Mouse (Mus musculus) heart, adult 18-20 months (tissue): Measurements from ENCODE around the gene Rapgef5. TPM values are rescaled to one million over a fixed set of nuclear protein-coding genes. Genes with fewer than 3 reads are reported as not detected.
"Not testable (repeated sequence)": the region's sequence is repeated elsewhere in the genome, so short reads cannot be mapped to it uniquely, and the experiment has no call there.

Source experiments
- DNase-seq, 2 experiments: peaks; one replicate each; pipeline ENCODE4 v3.0.0; 2021 to 2022; ENCODE audit warnings: mixed read lengths in 1 of 2
- total RNA-seq, 2 experiments: library from RNA; stranded (reverse); gene quantifications; 2 replicates each; pipeline ENCODE4 v1.2.3; 2021

Gene Rapgef5
- total RNA-seq, 2 experiments from 2014 or later, result 31.7 to 34.8 TPM

DNA sequence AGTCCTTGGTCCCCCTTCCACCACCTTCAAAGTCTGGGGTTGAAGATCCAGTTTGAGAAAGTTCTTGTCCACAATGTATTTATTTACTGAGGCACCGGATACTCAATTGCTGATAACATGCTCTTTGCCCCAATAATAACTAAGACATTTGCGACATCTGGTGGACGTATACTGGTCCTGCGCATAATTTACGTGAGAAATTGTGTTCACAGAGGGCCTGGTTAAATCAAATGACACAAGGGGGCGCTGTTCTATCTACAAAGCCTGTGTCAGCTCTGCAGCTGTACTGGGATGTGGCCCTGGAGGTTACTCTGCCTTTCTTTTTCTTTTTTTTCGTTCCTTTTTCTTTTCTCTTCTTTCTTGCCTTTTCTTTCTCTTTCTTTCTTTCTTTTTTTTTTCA lies 248.6 kb downstream of the Rapgef5 start:
- DNase-seq, result peak; percentile 83 to 88

DNA sequence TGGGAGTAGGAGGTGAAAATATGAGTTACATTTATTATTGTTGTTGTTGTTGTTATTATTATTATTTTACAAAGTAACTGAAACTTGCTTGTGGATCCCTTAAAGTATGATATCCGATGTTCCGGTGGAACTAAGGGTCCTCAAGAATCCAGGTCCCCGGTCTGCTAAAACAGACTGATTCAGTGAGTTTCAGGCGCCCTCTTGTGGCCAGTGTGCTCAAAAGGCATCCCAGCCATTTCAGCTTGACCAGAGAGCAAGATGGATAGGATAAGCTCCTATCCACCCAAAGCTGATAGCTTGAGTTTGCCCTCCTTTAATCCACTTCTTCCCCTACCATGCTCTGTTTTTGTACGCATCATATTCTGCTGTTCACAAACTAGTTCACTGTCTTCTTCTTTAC lies 252.8 kb downstream of the Rapgef5 start:
- peak; percentile 62 to 89 for DNase-seq

DNA sequence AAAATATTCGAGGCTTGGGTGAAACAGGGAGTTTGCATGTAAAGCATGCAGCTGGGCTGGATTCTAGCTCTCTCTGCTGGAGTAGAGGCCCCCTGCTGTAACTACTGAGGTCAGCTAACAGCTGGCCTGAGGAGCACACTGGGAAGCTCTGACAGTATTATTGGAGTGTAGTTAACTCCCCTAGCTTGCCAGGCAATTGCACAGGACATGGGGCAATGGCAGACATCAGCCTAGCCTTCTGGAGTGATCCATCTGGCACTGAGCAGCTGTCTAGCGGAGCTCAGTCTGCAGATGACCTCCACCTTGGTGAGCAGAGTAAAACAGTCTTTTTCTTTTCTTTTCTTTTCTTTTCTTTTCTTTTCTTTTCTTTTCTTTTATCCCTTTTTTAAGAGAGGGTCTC lies 253.9 kb downstream of the Rapgef5 start:
- DNase-seq, result no peak

DNA sequence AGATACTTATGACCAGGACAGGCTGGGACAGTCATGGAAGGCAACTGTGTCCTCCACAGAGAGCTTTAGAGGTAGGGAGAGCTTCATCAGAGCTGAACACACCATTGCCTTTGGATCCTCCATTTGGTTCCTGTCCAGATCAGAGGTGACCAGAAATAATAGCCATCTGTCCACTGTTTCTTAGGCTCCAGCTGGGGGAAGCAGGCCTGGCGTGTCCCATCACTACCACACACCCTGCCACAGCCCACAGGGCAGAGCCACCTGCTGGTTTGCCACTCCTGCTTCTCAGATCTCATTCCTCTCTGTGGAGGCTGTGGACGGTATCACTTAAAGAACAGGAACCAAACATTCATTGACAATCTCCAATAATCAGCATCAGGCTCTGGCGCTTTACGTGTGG lies 254.9 kb downstream of the Rapgef5 start:
- DNase-seq, result no peak

DNA sequence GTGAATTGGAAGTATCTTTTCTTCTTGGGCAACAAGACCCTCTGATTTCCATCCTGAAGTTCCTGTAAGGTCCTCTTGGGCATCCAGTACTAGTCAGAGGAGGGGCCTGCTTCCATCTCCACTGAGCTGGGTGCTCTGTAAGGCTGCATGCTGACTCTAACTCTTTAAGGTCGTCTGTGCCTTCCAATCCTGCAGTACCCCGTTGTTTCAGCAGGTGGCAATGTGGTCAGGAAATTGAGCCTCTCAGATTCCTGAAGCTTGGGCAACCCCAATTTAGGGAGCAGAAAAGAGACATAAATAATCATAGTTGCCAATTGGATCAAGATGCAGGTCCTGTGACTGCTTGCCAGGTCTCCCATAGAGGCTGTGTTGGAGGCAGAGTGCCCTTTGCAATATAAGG lies 256.4 kb downstream of the Rapgef5 start:
- DNase-seq, result peak; percentile 28 to 81

DNA sequence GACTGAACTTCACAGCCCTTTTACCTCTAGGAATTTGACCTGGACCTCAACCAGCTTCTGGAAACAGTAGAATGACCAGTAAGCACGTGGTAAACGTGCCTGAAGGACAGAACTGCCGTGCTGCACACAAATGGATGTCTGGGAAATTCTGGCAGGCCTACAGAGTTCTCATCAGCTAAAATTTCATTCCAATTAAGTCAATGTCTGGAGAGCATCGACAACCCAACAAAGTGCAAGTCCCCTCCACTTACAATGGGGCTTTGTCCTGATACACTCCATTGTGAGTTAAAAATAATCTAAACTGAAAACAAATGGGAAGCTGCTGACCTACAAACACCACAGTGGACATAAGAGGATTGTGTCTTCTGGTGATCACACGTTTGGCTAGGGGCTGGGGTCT lies 260.6 kb downstream of the Rapgef5 start:
- DNase-seq, result no peak

DNA sequence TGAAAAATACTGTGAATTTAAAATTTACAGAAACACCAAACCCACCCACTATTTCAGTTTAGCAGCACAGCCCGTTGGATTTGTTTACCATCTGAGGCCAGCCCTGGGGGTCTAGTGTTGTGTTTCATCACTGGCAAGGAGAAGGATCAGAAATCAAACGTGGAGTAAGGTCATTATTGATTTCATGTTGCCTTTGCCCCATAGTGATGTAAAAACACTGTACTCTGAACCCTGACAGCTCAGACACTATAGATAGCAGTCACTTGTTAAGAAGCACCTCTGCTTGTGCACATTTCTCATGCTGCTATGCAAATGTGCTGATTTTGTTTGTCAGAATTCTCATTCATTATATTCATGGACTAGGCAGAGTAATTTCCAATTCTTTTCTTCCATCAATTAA lies 265.1 kb downstream of the Rapgef5 start:
- DNase-seq, result no peak

DNA sequence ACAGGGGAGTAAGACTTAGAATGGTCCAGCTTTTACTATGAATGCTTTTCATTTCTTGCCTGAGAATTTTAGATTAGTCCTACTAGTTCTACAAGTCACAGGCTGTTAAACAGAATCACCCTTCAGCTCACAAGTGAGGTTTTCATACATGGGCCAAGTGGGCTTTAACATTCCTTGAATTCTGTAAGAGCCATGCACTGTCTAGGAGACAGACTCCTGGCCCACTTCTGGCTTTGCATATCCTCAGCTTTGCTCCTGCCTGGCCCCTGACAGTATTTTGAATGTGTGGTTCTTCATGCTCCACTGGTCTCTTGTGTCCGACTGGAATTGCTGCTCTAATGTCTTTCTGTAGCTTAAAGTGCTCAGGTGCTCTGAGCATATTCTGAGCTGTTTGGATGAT lies 267.1 kb downstream of the Rapgef5 start:
- no peak for DNase-seq

DNA sequence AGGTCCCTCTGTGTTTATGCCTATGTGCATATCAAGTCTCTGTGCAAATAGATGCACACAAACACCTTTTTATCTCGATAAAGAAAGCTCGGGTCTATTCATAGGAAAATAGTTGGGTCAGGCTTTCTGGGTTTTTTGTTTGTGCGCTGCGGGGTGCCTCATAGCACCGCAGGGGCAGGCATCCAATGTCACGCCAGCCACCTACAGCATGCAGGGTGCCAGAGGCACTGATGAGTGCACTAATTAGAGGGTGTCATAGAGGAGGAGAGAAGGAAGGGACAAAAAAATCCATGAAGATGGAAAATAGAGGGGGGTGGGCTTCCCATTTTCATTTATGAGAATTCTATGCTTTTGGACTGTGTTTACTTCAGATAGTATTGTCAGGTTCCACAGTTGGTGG lies 270.3 kb downstream of the Rapgef5 start:
- no peak for DNase-seq

DNA sequence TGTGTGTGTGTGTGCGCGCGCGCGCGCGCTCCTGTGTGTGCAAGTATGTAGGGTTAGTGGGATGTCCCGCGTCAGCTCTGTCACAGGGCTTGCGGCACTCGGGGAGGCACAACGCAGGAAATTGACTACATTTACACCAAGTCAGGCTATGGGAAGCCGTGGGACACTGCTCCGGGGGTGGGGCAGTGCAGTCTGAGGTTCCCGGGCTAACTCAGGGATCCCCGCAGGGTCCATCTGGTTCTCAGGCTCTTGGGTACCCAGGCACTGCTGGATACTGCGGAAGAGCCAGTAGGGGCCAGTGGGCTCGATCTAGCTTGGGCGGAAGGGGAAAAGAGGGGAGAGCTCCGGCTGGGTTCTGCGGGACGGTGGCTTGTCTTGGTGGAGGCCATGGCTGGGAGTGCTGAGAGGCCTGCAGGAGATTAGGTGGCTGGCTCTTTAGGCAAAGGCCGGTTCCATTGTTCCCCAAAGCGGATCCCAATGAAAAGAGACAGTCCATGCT lies 272.3 kb downstream of the Rapgef5 start:
- no peak for DNase-seq

DNA sequence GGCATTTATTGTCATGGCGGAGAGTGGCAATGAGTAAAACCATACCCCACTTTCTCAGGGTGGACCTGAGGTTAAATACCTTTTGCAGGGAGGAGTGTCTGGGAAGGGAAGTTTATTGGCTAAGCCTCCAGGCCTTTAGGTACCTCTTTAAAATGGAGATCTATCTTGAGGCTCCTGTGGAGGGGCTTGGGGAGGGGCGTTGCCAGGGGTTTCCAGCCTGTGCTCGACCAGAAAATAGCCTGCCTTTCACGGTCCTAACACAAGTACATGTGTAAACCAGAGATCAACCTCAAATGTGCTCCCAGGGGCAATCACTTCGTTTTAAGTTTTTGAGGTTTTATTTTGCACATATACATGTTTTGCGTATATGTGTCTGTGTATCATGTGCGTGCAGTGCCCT lies 272.7 kb downstream of the Rapgef5 start:
- no peak for DNase-seq

DNA sequence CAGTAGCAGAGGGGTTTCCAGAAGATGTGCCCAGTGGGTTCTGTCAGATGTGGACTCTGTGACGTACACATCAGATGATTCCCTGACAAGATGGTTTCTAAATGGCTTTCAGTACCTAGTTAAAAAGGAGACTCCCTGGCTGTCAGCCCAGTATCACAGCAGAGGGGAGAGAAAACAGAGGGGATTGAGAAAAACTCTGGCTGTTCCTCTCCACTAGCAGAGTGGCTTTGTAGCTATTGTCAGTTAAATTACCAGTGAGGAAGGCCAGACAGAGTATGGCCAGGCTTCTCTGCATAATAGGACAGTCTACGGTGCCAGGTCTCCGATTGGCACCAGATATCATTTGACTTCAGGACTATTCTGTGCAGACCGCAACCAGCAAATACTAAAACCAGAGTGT lies 279.0 kb downstream of the Rapgef5 start:
- DNase-seq, result no peak

DNA sequence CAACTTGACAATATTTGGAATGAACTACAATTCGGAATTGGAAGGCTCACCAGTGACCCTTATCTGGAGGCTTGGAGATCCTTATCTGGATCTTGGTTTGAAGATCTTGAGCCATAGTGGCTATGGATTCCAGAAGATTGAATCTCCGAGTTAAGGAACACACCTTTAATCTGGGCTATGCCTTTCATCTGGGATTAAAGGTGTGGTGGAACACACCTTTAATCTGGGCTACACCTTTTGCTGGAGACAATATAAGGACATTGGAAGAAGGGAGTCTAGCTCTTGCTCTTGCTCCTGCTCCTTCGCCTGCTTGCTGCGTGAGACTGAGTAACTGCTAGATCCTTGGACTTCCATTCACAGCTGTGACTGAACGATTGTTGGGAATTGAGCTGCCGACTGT lies 287.7 kb downstream of the Rapgef5 start, which contains the start of gene Cdca7l:
TSS of gene Cdca7l (plus strand) at position 301 of the 400 bp plus-strand sequence.
- DNase-seq, result not testable (repeated sequence)

DNA sequence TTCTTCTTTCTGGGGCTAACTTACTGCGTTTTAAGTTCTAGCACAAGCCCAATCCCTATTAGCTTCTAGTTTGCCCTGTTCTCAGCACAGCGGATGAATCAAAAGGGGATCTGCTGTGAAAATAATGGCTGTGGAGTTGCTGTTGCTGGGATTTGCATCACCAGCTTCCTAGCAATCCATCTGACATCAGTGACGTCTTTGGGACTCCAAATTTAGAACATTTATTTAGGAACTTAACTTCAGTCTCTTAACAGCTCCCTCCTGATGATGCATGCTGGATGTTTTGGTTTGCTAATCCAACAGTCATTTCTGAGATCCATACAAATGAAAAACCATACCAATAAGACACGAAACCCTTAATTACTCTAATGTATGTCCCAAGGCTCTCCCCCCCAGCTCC lies 289.3 kb downstream of the Rapgef5 start:
- no peak for DNase-seq

DNA sequence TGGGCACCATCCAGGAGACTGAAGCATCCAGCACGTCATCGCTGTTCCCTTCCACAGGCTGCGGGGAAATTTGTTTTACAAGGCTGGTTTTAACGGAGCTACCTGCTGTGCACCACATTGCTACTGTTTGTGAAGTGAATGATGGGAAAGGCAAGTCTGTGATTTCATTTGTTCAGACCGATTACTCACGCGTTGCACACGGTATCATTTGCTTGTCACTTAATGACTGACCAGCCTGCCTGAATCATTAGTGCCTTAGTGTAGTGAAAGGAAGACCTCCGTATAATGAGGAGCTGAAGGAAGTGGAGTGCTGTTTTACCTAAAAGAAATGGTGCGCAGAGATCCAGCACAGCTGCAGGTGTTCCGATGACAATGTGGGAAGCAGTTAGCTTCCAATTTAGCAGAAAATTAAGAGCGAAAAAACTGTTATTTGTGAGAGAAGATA lies 289.8 kb downstream of the Rapgef5 start:
- no peak for DNase-seq

DNA sequence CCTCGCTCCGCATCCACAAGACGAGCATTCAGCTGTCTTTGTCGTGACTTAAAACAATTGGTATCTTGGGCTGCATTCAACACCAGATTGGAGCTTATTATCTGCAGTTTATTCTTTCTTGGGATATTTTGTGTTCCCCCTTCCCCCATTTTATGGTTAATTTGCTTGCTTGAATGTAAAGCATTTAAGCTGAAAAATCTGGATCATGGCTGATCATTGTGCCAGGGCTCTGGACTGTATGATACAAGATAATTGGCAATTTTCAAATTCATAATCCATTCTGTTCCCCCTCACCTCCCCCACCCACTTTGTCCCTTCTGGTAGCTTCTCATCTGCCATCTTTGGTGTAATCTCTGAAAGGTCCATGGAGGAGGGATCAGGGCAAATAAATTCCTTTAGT lies 290.2 kb downstream of the Rapgef5 start:
- DNase-seq, result no peak

DNA sequence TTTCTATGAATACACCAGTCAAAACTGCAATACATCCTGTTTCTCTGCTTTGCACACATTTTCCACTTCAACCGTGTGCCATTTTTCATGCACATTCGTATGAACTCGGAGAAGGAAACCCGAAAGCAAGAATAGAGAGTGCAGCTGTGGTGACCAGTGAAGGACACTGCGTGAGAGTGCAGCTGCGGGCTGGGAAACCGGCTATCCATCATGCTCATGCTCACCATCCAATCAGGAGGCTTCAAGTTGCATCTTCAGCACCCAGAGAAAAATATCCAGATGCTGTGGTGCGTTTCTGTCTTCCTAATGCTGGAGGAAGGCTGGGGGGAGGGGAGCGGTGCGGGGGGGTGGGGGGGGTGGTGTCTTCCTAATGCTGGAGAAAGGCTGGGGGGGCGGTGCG lies 291.4 kb downstream of the Rapgef5 start:
- no peak for DNase-seq

DNA sequence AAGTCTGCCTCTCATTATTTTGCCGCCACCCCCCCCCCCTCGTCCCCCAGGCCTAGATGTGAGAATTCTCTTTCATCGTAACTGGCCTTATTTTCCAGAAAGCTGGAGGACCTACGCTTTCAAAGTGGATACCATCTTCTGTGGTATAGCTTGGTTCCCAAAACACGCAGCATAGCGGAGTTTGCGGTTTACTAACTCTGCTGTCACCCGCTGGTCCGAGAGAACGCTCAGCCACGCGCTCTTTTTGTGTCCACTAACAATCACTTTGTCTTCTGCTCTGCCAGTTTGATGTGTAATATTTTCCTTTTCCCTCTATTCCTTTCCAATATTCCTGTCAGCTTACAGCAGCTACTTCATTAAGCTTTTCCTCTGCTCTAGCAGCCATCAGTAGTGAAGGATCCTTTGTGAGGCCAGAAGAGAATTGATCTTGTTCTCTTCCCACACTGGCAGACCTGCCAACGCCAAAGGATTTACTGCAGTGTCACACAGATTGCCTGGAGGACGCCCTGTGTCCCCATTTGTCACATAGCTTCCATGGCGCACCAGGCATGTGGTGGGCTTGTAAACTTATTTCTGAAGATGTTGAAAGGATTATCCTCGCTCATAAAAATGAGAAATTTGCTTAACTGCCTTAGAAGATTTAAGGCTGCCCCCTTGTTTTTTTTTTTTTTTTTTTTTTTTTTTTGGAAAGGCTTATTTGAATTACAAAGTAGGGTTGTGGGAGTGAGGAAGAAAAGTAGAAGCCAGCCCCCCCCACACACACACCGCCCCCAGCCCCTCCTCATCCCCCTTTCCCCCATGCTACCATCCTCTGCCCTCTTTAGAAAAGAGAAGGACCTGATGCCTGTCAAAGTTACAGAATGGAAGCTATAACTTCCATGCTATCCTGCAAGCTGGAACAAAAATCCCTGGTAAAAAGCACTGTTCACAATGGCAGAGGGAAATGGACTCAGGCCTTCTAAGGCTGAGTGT lies 292.4 kb downstream of the Rapgef5 start:
- no peak for DNase-seq
